In genomic region chr17:40808071-40808470, GRCm38 (mm10) we compare ENCODE assay signal across 24 mouse cellular contexts. TPM values are rescaled to one million over a fixed set of nuclear protein-coding genes. Genes with fewer than 3 reads are reported as not detected.
"Had no signal": no experiment of that assay in that cellular context is flagged by ENCODE, and none has a peak within 500 bp of the region (broad histone marks: within the 10 kb centered on the region; RNA-seq: fewer than 3 reads in every experiment).

No protein-coding gene starts in this region.

- DNase-seq: kidney, adult 2 months; kidney, postnatal 14 days; lung, adult 2 months; lung, postnatal 36 days; midbrain, embryonic 14.5 days; right cerebral cortex, adult 18-20 months; right cerebral cortex, postnatal 25 days; thymus, postnatal 4 days had no signal

- H3K36me3 ChIP-seq: kidney, embryonic 15.5 days; limb, embryonic 10.5 days; midbrain, embryonic 10.5 days; neural tube, embryonic 15.5 days had no signal

- H3K27ac ChIP-seq: kidney, embryonic 15.5 days; limb, embryonic 10.5 days; midbrain, embryonic 10.5 days; neural tube, embryonic 15.5 days had no signal

- H3K4me3 ChIP-seq: kidney, embryonic 15.5 days; limb, embryonic 10.5 days; midbrain, embryonic 10.5 days; myocyte; neural tube, embryonic 15.5 days had no signal

- H3K4me1 ChIP-seq: kidney, embryonic 15.5 days; limb, embryonic 10.5 days; midbrain, embryonic 10.5 days; neural tube, embryonic 15.5 days had no signal

- H3K9me3 ChIP-seq: kidney, embryonic 15.5 days; limb, embryonic 10.5 days; midbrain, embryonic 10.5 days; neural tube, embryonic 15.5 days had no signal

- H3K4me2 ChIP-seq: kidney, embryonic 15.5 days; neural tube, embryonic 15.5 days had no signal

- H3K9ac ChIP-seq: kidney, embryonic 15.5 days; neural tube, embryonic 15.5 days had no signal

- H3K27me3 ChIP-seq: kidney, embryonic 15.5 days; neural tube, embryonic 15.5 days had no signal

- ATAC-seq: lung, postnatal 0 days had no signal

RNA-seq across cellular contexts. Expression of gene Crisp2, which starts 1.3 kb away (rescaled TPM):
- total RNA-seq: layer of hippocampus, adult 8-10 months; layer of hippocampus, postnatal 14 days; left cerebral cortex, adult 18-20 months; left cerebral cortex, postnatal 10 days; megakaryocyte, adult 5-6 weeks had no signal
- polyA plus RNA-seq: kidney, embryonic 15.5 days; large intestine, adult 2 months; limb, embryonic 10.5 days; lung, adult 2 months; midbrain, embryonic 10.5 days; midbrain, embryonic 14.5 days; myocyte; neural tube, embryonic 11.5 days; neural tube, embryonic 15.5 days; small intestine, adult 2 months; stomach, embryonic 16.5 days; thymus, postnatal 0 days had no signal

RNA-seq across cellular contexts. Expression of gene Rhag, which starts 2.9 kb away (rescaled TPM):
- total RNA-seq: layer of hippocampus, adult 8-10 months; layer of hippocampus, postnatal 14 days; left cerebral cortex, adult 18-20 months; left cerebral cortex, postnatal 10 days had no signal
- polyA plus RNA-seq: kidney, adult 2 months; large intestine, adult 2 months; lung, adult 2 months; myocyte; small intestine, adult 2 months had no signal
